Mouse (Mus musculus): ENCODE measurements around the gene Trip11. TPM values are rescaled to one million over a fixed set of nuclear protein-coding genes. Genes with fewer than 3 reads are reported as not detected.

The Trip11 gene
- polyA plus RNA-seq, 1 experiment from 2014 or later, result 18.5 TPM

DNA sequence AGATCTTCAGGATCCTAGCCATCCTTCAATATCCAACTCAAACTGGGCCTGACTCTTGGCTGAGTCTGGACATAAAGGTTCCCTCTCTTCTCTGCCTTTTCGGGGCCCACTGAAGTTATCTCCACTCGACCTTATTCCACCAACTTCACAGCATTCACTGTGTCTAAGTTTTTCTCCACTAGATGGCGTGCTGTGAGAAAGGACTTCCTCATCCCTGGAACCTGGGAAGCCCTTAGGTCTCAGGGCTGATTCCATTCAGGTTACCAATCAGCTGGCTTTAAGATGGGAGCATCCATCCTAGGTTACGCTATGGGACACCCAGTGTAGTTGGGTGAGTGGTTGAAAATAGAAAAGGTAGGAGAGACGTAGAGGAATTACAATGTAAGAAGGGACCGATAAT lies 101.9 kb downstream of the Trip11 start:
- no peaks in the 10 kb centered on the region for H3K36me3 ChIP-seq (replicated peaks)
- H3K4me1 ChIP-seq, result no peaks in the 10 kb centered on the region
- WGBS, result 61% methylated on average over 6 of the region's 6 CpGs
- no peaks in the 10 kb centered on the region for H3K27me3 ChIP-seq (ENCODE audit: poor library complexity, severe bottlenecking)
- H3K27ac ChIP-seq, result no peak overlapping the region
- no peak for DNase-seq (ENCODE audit: extremely low spot score, low spot score)
- no peak overlapping the region for H3K4me3 ChIP-seq
- H3K9me3 ChIP-seq, result no peaks in the 10 kb centered on the region

DNA sequence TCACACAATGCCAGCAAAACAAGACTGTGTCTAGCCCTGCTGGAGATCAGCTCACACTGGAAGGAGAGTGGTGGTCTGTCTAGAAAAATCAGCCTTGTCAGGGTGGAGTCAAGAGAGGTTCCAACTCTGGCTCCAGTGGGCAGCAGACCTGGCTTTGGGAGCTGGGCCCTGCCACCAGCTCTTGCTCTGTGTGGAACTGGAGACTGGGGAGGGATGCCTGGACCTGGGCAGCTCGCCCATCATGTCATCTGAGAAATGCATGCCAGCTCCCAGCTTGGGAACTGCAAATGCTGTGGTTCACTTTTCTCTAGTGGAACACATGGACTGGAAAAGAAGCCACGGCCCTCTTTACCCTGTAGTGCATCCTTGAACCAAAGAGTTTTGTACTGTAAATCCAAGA lies 102.6 kb downstream of the Trip11 start:
- Histone ChIP-seq H3K36me3 (replicated peaks) (no peaks in the 10 kb centered on the region), H3K27me3 (ENCODE audit: poor library complexity, severe bottlenecking) (no peaks in the 10 kb centered on the region), H3K4me3 (no peak overlapping the region), H3K27ac (no peak overlapping the region), H3K9me3 (no peaks in the 10 kb centered on the region), H3K4me1 (no peaks in the 10 kb centered on the region)
- DNase-seq (ENCODE audit: extremely low spot score, low spot score), result no peak
- 79% methylated on average over 2 of the region's 2 CpGs for WGBS

GRCm38 (mm10) chr12:101807400-101807799 lies 105.7 kb downstream of the Trip11 start:
- WGBS, result 80% methylated on average over 2 of the region's 2 CpGs
- Histone ChIP-seq H3K27ac (no peak overlapping the region), H3K4me1 (no peaks in the 10 kb centered on the region), H3K9me3 (no peaks in the 10 kb centered on the region), H3K36me3 (replicated peaks) (no peaks in the 10 kb centered on the region), H3K4me3 (no peak overlapping the region), H3K27me3 (ENCODE audit: poor library complexity, severe bottlenecking) (no peaks in the 10 kb centered on the region)
- DNase-seq (ENCODE audit: extremely low spot score, low spot score), result no peak

- no peak for DNase-seq (ENCODE audit: extremely low spot score, low spot score)
- H3K27ac ChIP-seq, result no peak overlapping the region
- H3K9me3 ChIP-seq, result no peaks in the 10 kb centered on the region
- 92% methylated on average over 3 of the region's 3 CpGs for WGBS
- no peak overlapping the region for H3K4me3 ChIP-seq
- no peaks in the 10 kb centered on the region for H3K27me3 ChIP-seq (ENCODE audit: poor library complexity, severe bottlenecking)
- H3K4me1 ChIP-seq, result no peaks in the 10 kb centered on the region
- H3K36me3 ChIP-seq (replicated peaks), result no peaks in the 10 kb centered on the region
These were observed 110.6 kb downstream of the Trip11 start for GRCm38 (mm10) chr12:101802445-101802844.

DNA sequence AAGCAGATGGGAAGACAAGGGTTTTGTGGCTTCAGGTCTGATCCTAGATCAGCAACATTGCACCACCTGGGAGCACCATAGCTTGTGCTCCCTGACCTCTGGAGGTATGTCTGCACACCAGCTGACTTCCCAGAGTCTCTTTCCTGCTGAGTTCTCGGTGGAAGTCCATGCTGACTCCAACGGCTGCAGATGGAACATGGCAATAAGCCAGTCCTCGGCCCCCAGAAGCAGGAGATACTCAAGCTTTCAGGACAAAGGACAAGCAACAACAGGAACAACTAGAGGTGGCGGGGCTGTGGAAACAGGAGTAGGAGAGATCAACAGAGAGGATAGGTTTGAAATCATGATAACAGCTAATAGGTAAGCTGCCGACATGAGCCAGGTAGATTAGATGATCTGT lies 111.3 kb downstream of the Trip11 start:
- WGBS, result 90% methylated on average over 5 of the region's 5 CpGs
- Histone ChIP-seq H3K27ac (no peak overlapping the region), H3K36me3 (replicated peaks) (no peaks in the 10 kb centered on the region), H3K4me3 (no peak overlapping the region), H3K4me1 (no peaks in the 10 kb centered on the region), H3K9me3 (no peaks in the 10 kb centered on the region), H3K27me3 (ENCODE audit: poor library complexity, severe bottlenecking) (no peaks in the 10 kb centered on the region)
- DNase-seq (ENCODE audit: extremely low spot score, low spot score), result no peak

DNA sequence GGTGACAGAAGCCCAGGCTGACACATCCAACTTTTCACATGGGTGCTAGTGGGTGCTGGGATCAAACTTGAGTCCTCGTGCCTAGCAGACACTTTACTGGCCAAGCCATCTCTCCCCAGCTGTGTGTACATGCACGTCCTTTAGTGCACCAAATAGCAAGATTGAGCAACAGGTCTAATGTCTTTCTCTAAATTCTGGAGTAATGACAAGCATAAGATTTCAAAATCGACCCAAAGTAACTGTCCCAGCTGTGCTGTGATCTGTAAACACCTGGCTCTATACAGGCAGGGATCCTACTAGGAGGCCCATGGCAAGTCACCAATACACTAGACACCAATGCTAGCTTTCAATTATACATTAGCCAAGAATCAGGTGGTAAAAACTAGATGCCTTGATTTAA lies 112.0 kb downstream of the Trip11 start:
- no peaks in the 10 kb centered on the region for H3K36me3 ChIP-seq (replicated peaks)
- H3K4me3 ChIP-seq, result no peak overlapping the region
- WGBS, result 86% methylated on average over 3 of the region's 3 CpGs
- no peaks in the 10 kb centered on the region for H3K4me1 ChIP-seq
- H3K27me3 ChIP-seq (ENCODE audit: poor library complexity, severe bottlenecking), result no peaks in the 10 kb centered on the region
- H3K9me3 ChIP-seq, result no peaks in the 10 kb centered on the region
- no peak for DNase-seq (ENCODE audit: extremely low spot score, low spot score)
- H3K27ac ChIP-seq, result no peak overlapping the region

- DNase-seq (ENCODE audit: extremely low spot score, low spot score), result no peak
- Histone ChIP-seq H3K4me1 (no peaks in the 10 kb centered on the region), H3K27me3 (ENCODE audit: poor library complexity, severe bottlenecking) (no peaks in the 10 kb centered on the region), H3K4me3 (no peak overlapping the region), H3K27ac (no peak overlapping the region), H3K36me3 (replicated peaks) (no peaks in the 10 kb centered on the region), H3K9me3 (no peaks in the 10 kb centered on the region)
- 85% methylated on average over 7 of the region's 7 CpGs for WGBS
These were observed 114.7 kb downstream of the Trip11 start for GRCm38 (mm10) chr12:101798189-101798922.

GRCm38 (mm10) chr12:101794458-101794857 lies 118.6 kb downstream of the Trip11 start:
- no peaks in the 10 kb centered on the region for H3K4me1 ChIP-seq
- H3K27me3 ChIP-seq (ENCODE audit: poor library complexity, severe bottlenecking), result no peaks in the 10 kb centered on the region
- H3K4me3 ChIP-seq, result no peak overlapping the region
- H3K9me3 ChIP-seq, result no peaks in the 10 kb centered on the region
- no peak overlapping the region for H3K27ac ChIP-seq
- H3K36me3 ChIP-seq (replicated peaks), result no peaks in the 10 kb centered on the region
- DNase-seq (ENCODE audit: extremely low spot score, low spot score), result no peak
- 86% methylated on average over 3 of the region's 3 CpGs for WGBS

DNA sequence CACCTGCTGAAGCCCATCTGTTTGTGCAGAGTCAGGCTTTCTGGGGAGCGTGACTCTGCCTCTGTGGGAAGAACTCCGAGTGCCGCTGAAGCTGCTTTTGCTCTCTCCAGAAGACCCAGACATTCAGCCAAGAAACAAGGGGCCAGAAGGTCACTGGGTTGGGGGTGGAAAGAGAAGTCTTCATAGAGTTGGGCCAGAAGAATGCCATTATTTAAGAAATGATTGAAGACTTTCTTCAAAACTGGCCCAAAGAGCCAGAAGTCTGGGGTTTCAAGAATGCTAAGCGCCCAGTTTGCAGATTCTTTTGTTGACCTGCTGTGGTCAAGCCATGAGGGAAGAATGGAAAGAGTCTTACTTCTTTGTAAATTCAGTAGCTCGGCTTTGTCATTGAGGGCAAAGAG lies 119.8 kb downstream of the Trip11 start:
- no peak for DNase-seq (ENCODE audit: extremely low spot score, low spot score)
- Histone ChIP-seq H3K4me1 (no peaks in the 10 kb centered on the region), H3K9me3 (no peaks in the 10 kb centered on the region), H3K4me3 (no peak overlapping the region), H3K36me3 (replicated peaks) (no peaks in the 10 kb centered on the region), H3K27me3 (ENCODE audit: poor library complexity, severe bottlenecking) (no peaks in the 10 kb centered on the region), H3K27ac (no peak overlapping the region)
- WGBS, result 89% methylated on average over 5 of the region's 5 CpGs

GRCm38 (mm10) chr12:101792684-101793083 lies 120.4 kb downstream of the Trip11 start:
- no peak for DNase-seq (ENCODE audit: extremely low spot score, low spot score)
- H3K27me3 ChIP-seq (ENCODE audit: poor library complexity, severe bottlenecking), result no peaks in the 10 kb centered on the region
- 89% methylated on average over 4 of the region's 4 CpGs for WGBS

GRCm38 (mm10) chr12:101789767-101790166 lies 123.3 kb downstream of the Trip11 start:
- no peaks in the 10 kb centered on the region for H3K4me1 ChIP-seq
- 94% methylated on average over 3 of the region's 3 CpGs for WGBS
- no peak overlapping the region for H3K27ac ChIP-seq
- no peaks in the 10 kb centered on the region for H3K36me3 ChIP-seq (replicated peaks)
- H3K4me3 ChIP-seq, result no peak overlapping the region
- no peak for DNase-seq (ENCODE audit: extremely low spot score, low spot score)
- H3K9me3 ChIP-seq, result no peaks in the 10 kb centered on the region
- no peaks in the 10 kb centered on the region for H3K27me3 ChIP-seq (ENCODE audit: poor library complexity, severe bottlenecking)

More at GRCm38 (mm10) chr12:101792684-101793083, 120.4 kb downstream of the Trip11 start:
- Histone ChIP-seq H3K36me3 (replicated peaks) (no peaks in the 10 kb centered on the region), H3K4me1 (no peaks in the 10 kb centered on the region), H3K9me3 (no peaks in the 10 kb centered on the region), H3K4me3 (no peak overlapping the region), H3K27ac (no peak overlapping the region)

- DNase-seq (ENCODE audit: extremely low spot score, low spot score), result no peak
- H3K36me3 ChIP-seq (replicated peaks), result no peaks in the 10 kb centered on the region
- no peaks in the 10 kb centered on the region for H3K9me3 ChIP-seq
- no peak overlapping the region for H3K4me3 ChIP-seq
- no peaks in the 10 kb centered on the region for H3K27me3 ChIP-seq (ENCODE audit: poor library complexity, severe bottlenecking)
- WGBS, result 92% methylated on average over 3 of the region's 3 CpGs
- no peaks in the 10 kb centered on the region for H3K4me1 ChIP-seq
- no peak overlapping the region for H3K27ac ChIP-seq
These were observed 123.8 kb downstream of the Trip11 start for GRCm38 (mm10) chr12:101789250-101789649.

All from forebrain, embryonic 10.5 days (tissue).